Mouse (Mus musculus) erythroblast, embryonic 14.5 days (primary cell): ENCODE measurements around the gene Gpr65. TPM values are rescaled to one million over a fixed set of nuclear protein-coding genes. Genes with fewer than 3 reads are reported as not detected.
"Not testable (repeated sequence)": the region's sequence is repeated elsewhere in the genome, so short reads cannot be mapped to it uniquely, and the experiment has no call there.

Experiments used
- H3K27me3 ChIP-seq: 2 replicates; pipeline ENCODE4 v1.6.1; 2012; ENCODE audit warnings: inconsistent platforms; ENCODE audit not compliant: control insufficient read depth
- H3K36me3 ChIP-seq: 2 replicates; pipeline ENCODE4 v1.6.1; 2012; ENCODE audit warnings: mild to moderate bottlenecking, inconsistent platforms; ENCODE audit not compliant: control insufficient read depth
- H3K4me1 ChIP-seq: 2 replicates; pipeline ENCODE4 v1.6.1; 2012; ENCODE audit warnings: inconsistent platforms; ENCODE audit not compliant: control insufficient read depth
- H3K4me3 ChIP-seq: replicated peaks from 2 replicates; pipeline ENCODE3; 2012; ENCODE audit warnings: moderate library complexity, mild to moderate bottlenecking, inconsistent platforms
- H3K9me3 ChIP-seq: 2 replicates; pipeline ENCODE4 v1.6.1; 2012; ENCODE audit warnings: low read length, inconsistent platforms, mixed read lengths; ENCODE audit not compliant: control insufficient read depth
- GATA1 ChIP-seq: IDR thresholded peaks from 2 replicates; pipeline ENCODE4 v1.6.1; 2012; ENCODE audit warnings: low read length, inconsistent platforms, mixed read lengths
- TAL1 ChIP-seq: IDR thresholded peaks from 3 replicates; pipeline ENCODE4 v1.6.1; 2012; ENCODE audit warnings: low read length, inconsistent platforms, mixed read lengths
- polyA plus RNA-seq: library from polyadenylated mRNA; stranded (reverse); fragments of >175 nt; gene quantifications from 2 replicates; pipeline ENCODE4 v1.2.3, GENCODE M21; 2012

The Gpr65 gene
- polyA plus RNA-seq = not detected in 2 replicates

GRCm38 (mm10) chr12:98268441-98269369 is at the start of gene Gpr65:
Gene Gpr65 (plus strand): TSS chr12:98268635.
- Histone ChIP-seq H3K4me3 (no peak within 1 kb of the TSS), H3K9me3 (no peaks in the 10 kb centered on the region), H3K4me1 (no peaks in the 10 kb centered on the region), H3K27me3 (peaks cover 6% of the 10 kb centered on the region), H3K36me3 (no peaks in the 10 kb centered on the region)
- TF ChIP-seq GATA1 (no peak), TAL1 (no peak)

- Histone ChIP-seq H3K36me3 (no peaks in the 10 kb centered on the region), H3K4me3 (no peak overlapping the region), H3K4me1 (no peaks in the 10 kb centered on the region), H3K9me3 (no peaks in the 10 kb centered on the region), H3K27me3 (no peaks in the 10 kb centered on the region)
- TF ChIP-seq GATA1 (no peak), TAL1 (no peak)
Measured at GRCm38 (mm10) chr12:98223286-98223685, 45.1 kb upstream of the Gpr65 start.

GRCm38 (mm10) chr12:98227037-98227436 is 41.4 kb upstream of the Gpr65 start:
- TF ChIP-seq GATA1 (no peak), TAL1 (no peak)
- H3K36me3 ChIP-seq = no peaks in the 10 kb centered on the region

GRCm38 (mm10) chr12:98238478-98238877 is 30.0 kb upstream of the Gpr65 start:
- H3K27me3 ChIP-seq, H3K4me3 ChIP-seq, H3K36me3 ChIP-seq, H3K4me1 ChIP-seq, H3K9me3 ChIP-seq: not testable (repeated sequence)

More at GRCm38 (mm10) chr12:98227037-98227436, 41.4 kb upstream of the Gpr65 start:
- H3K4me1 ChIP-seq = no peaks in the 10 kb centered on the region
- H3K9me3 ChIP-seq = no peaks in the 10 kb centered on the region
- H3K4me3 ChIP-seq = no peak overlapping the region
- H3K27me3 ChIP-seq = no peaks in the 10 kb centered on the region

GRCm38 (mm10) chr12:98244161-98244560 is 24.3 kb upstream of the Gpr65 start:
- no peaks in the 10 kb centered on the region for H3K9me3 ChIP-seq
- H3K4me1 ChIP-seq = no peaks in the 10 kb centered on the region
- H3K36me3 ChIP-seq = no peaks in the 10 kb centered on the region
- no peak for TF ChIP-seq GATA1
- no peak for TF ChIP-seq TAL1
- H3K4me3 ChIP-seq = no peak overlapping the region
- H3K27me3 ChIP-seq = no peaks in the 10 kb centered on the region

- Histone ChIP-seq H3K4me1 (no peaks in the 10 kb centered on the region), H3K27me3 (no peaks in the 10 kb centered on the region), H3K9me3 (no peaks in the 10 kb centered on the region), H3K36me3 (no peaks in the 10 kb centered on the region), H3K4me3 (no peak overlapping the region)
- TF ChIP-seq GATA1 (no peak), TAL1 (no peak)
Measured at GRCm38 (mm10) chr12:98244865-98245264, 23.6 kb upstream of the Gpr65 start.

GRCm38 (mm10) chr12:98246835-98247234 is 21.6 kb upstream of the Gpr65 start:
- TF ChIP-seq TAL1 (no peak), GATA1 (no peak)
- no peak overlapping the region for H3K4me3 ChIP-seq

GRCm38 (mm10) chr12:98249671-98250070 is 18.8 kb upstream of the Gpr65 start:
- no peaks in the 10 kb centered on the region for H3K27me3 ChIP-seq
- TF ChIP-seq TAL1 (no peak), GATA1 (no peak)
- no peaks in the 10 kb centered on the region for H3K4me1 ChIP-seq
- no peaks in the 10 kb centered on the region; the same call in 1 of the 2 replicates for H3K36me3 ChIP-seq
- H3K9me3 ChIP-seq = no peaks in the 10 kb centered on the region
- H3K4me3 ChIP-seq = no peak overlapping the region

More at GRCm38 (mm10) chr12:98246835-98247234, 21.6 kb upstream of the Gpr65 start:
- Histone ChIP-seq H3K9me3 (no peaks in the 10 kb centered on the region), H3K4me1 (no peaks in the 10 kb centered on the region), H3K27me3 (no peaks in the 10 kb centered on the region), H3K36me3 (no peaks in the 10 kb centered on the region; the same call in 1 of the 2 replicates)

- TF ChIP-seq GATA1 (no peak), TAL1 (no peak; the same call in 2 of the 3 replicates)
- no peaks in the 10 kb centered on the region for H3K9me3 ChIP-seq
- no peaks in the 10 kb centered on the region; the same call in 1 of the 2 replicates for H3K36me3 ChIP-seq
- no peak overlapping the region for H3K4me3 ChIP-seq
- no peaks in the 10 kb centered on the region for H3K27me3 ChIP-seq
- H3K4me1 ChIP-seq = no peaks in the 10 kb centered on the region
Measured at GRCm38 (mm10) chr12:98250327-98250726, 18.1 kb upstream of the Gpr65 start.
